Mouse (Mus musculus): ENCODE measurements around the gene Rpl36-ps4.

Gene Rpl36-ps4

DNA sequence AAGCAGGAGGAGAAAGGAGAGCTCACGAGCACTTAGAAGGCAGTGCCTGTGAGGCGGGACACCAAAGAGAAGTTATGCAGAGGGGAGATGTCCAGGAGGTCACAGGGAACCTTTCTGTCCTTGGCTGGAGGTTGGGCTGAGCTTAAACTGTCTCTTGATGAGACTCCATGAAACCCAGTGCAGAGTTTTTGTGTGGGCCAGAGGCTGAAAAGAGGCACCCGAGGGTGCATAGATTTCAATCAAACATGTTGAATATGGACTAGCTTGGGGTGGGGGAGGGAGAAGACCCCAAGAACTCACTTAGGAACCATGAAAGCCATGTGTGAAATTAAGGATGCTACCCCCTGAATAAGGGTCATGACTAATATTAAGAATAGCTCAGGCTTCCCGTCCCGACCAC lies at the start of gene Rpl36-ps4:
TSS of gene Rpl36-ps4 (plus strand) at position 301 of the 400 bp plus-strand sequence.
- no peak for DNase-seq (ENCODE audit: low spot score in 2 of 2)

DNA sequence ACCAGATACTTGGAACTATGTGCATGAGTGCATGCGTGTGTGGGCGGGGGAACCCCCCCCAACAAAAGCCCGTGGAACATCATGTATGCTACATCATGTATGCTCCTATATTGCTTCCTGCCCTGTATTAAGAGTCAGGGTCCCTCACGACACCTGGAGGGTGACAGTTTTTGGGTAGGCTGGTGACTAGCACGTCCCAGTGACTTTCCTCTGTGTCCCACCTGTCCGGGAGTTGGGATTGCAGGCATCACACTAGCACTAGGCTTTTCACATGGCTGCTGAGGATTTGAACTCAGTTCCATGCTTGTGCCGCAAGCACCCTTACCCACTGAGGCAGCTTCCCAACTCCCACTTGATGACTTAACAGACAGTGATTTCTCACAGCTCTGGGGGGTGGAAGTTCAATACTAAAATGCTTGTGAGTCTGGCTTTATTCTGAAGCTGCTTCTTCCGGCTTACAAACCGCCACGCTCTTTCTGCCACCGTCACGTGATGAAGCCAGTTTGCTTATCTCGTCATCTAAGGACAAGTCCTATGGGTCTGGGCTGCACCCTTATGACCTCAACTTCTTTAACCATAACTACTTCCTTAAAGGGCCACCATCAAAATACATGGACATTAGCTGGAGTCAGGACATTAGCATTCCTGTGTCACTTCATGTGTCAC lies 49.2 kb upstream of the Rpl36-ps4 start:
- no peak for DNase-seq (ENCODE audit: low spot score in 2 of 2)

DNA sequence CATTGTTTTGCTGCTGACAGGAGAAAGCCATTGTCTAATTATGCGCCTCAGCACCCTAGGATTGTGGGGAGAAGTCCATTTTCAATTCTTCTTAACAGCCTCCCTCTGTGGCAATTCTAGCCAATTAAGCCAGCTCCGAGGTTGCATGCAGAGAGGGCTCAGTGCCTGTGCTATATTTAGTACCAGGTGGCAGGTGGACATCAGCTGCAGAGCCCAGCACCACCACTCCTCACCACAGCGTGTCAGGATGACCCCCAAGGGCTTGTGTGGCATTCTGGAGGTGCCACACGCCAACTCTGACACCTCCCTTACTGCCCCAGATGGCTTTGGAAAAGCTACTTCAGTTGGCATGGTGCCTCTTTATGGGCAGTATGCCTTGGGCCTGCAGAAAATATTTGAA lies 48.5 kb upstream of the Rpl36-ps4 start:
- no peak for DNase-seq (ENCODE audit: low spot score in 2 of 2)

DNA sequence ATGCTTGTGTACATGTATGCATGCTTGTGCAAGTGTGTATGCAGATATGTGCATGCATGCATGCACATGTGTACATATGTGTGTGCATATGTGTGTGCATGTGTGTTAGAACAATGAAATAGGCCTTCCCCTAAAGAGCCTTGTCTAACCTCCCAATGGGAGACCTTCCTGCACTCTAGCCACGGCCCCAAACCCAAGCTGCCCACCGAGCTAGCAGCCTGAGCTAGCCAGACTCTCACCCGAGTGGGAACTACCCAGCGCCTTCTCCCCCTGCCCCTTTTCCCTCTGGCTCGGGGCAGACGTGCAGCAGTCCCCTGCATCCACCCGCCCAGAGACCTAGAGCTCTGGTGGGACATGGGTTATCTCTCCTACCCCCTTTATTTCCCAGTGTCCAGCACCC lies 47.3 kb upstream of the Rpl36-ps4 start:
- no peak for DNase-seq (ENCODE audit: low spot score in 2 of 2)

DNA sequence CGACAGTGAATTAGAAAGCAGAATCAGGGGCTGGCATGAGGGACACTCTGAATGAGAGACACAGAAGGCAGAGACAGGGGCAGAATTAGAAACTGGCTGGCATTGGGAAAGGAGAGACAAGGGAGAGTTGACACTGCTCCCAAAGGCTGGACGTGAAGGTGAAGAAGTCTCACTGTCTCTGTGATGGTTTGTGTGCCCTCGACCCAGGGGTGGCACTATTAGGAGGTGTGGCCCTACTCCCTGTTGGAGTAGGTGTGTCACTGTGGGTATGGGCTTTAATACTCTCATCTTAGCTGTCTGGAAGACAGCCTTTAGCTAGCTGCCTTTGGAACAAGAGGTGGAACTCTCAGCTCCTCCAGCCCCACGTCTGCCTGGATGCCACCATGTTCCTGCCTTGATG lies 46.8 kb upstream of the Rpl36-ps4 start:
- no peak for DNase-seq (ENCODE audit: low spot score in 2 of 2)

DNA sequence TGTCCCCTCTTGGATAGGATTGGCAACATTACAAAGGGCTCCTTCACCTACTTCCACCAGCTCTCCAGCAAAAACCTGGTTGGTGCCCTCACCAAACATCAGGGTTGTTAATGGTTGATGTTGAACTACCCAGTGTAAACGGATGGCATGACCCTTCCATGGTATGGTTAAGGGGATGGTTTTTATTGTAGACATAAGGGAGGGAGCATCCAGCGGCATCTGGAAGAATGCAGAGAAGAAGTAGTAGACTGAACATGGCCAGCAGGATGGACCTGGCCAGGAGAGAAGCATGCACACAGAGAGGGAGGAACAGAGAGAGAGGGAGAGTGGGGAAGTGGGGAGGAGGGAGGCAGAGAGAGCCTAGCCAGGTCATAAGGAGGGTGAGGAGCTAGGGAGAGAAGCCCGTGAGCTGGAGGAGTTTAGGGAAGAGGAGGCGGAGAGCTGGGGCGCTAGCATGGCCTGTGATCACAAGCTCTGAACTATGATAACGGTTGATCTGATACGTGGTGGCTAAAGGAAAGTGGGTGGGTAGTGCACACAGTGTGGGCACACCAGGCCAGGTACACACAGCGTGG lies 45.3 kb upstream of the Rpl36-ps4 start:
- DNase-seq (ENCODE audit: low spot score in 2 of 2), result no peak

DNA sequence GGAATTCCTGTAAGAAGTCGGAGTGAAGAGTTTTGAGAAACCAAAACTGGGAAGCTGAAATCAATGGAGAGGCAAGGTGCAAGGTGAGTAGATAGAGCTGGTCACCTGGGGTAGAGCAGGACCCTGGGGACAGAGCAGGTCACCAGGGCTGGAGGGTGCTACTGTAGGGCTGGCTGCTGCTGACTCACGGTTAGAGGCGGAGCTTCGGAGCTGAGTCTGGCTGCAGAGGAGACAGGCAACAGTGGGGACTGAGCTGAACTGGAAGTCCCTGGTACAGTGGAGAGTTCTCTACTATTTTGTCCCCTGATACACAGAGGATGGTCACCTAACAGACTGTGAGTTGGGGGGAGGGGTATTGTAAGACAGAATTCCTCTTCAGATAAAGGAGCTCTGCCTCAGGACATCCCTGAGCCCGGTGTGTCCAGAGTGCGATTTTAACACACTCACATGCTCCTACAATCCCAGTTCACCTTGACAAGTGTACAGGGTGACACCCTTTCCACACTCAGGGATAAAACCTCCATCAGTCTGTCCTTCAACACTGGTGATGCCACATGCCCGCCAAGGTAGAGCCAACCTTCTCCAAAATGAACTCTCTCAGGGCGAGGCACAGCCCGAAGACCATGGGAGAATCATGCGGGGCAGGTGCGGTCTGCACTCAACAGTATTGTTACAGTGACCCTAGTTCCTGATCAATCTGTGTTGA lies 44.3 kb upstream of the Rpl36-ps4 start:
- no peak for DNase-seq (ENCODE audit: low spot score in 2 of 2)

DNA sequence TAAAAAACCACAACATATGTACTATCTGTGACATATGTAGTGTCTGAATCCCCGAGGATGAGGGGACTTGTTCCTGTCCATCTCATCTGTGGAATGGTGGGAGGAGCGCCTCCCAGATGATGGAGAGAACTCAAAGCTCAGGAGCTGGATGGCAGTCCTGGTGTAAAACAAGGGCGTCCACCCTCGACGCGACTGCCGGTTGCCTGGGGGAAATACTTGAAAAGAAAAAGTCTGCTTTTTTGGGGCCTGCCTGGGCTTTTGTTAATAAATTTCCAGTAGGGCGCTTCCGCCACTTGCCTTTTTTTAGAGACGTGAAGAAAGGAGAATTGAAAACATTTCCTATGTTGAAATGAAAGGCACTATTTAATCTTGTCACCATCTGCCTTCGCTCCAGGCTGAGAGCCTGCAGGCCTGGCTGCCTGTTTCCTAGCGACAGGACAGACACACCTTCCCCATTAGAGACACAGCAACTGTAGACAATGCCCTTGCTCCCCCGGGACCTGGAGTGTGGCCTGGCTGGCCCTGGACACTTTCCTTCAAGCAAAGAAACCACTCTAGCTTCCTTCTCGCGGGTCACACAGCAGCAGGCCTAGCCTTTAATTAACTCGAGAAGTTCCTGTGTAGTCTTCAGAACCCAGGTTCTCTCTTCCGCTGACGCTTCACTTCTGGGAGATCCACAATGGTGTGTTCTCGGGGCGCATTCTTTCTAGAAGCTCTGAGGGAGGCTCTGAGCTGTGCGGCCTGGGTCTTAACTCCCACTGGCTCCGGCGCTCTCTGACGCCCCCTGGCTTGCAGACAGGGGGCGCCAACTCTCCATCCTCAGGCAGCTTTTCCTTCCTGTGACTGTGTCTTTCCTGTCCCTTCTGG lies 43.3 kb upstream of the Rpl36-ps4 start:
- DNase-seq (ENCODE audit: low spot score in 2 of 2), result peak; percentile 57 to 78

DNA sequence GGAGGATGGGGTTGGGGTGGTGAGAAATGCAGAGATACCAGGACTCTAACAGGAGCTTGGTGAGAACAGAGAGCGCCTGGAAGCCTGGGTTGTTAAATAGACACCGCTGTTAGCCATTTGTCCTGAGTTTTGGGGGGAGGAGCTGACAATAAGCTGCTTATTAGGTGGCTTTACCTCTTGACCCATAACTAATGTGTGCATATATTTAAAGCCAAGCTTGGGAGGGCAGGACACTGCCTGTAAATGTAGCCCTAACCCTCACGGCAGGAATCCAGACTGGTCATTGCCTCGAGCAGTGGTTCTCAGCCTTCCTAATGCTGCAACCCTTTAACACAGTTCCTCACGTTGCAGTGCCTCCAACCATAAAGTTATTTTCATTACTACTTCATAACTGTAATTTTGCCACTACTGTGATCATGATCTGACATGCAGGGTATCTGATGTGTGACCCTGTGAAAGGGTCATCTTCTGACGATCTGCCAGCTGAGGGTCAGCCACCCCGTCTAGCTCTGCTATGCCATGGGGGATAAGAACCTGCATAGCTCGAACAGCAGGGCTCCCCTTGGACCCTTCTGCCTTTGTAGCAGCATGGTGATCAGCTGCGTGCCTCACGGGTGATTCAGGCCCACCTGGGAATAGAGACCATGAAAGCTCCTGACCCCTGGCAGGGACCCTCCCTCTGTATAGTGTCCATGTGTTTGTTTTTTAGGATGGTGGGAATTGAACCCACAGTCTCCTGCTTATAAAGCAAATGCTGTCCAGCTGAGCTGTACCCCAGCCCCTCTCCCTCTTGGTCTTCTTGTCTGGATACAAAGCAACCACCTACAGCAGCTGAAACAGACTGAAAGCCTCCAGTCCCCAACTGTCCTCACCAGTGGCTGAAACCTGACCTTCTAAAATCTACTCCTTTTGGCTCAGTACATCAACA lies 42.0 kb upstream of the Rpl36-ps4 start:
- DNase-seq (ENCODE audit: low spot score in 2 of 2), result no peak

DNA sequence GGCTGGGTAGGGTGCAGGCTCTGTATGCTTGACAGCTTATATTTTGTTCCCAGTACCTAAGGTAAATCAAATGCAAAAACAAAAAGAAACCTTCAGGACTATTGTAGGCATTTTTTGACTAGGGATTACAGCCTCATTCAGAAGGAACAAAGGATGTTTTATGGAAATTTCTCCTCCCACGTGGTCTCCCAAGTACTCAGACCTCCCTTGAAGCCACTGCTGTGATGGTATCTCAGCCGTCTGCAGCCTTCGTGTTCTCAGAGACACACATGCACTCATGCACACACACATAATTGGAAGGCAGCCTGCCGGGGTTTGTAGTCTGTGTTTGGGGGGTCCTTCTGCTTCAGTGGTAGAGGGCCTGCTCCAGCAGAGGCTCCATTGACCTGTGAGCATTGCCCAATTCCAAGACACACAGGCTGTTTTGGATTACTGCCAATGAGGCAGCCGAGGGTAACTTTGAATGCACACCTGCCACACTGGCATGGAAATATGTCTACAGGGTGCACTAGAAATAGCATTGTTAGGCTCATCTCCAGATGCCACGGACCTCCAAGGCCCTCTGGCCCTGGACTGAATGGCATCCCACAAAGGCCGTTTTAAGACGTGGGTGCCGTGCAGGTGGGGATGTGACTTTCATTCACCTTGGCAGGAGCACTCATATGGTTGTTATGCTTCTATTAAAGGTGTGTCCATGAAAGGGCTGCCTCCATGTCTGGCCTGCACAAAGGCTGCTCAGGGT lies 41.1 kb upstream of the Rpl36-ps4 start:
- no peak for DNase-seq (ENCODE audit: low spot score in 2 of 2)

DNA sequence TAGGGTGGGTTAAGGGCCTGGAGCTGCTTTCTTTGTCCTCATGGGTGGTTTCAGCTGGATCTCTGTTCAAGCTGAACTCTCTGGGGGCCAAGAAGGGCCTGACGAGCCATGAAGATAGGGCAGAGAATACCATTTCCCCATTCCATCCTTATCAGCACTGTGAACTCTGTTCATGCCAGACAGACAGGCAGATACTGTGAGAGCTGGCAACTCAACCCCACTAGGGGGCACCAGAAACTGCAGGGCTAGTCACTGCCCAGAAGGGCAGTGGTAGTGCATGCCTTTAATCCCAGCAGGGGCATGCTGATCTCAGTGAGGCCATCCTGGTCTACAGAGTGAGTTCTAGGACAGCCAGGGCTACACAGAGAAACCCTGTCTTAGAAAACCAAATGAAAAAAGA lies 38.2 kb upstream of the Rpl36-ps4 start:
- DNase-seq (ENCODE audit: low spot score in 2 of 2), result no peak

DNA sequence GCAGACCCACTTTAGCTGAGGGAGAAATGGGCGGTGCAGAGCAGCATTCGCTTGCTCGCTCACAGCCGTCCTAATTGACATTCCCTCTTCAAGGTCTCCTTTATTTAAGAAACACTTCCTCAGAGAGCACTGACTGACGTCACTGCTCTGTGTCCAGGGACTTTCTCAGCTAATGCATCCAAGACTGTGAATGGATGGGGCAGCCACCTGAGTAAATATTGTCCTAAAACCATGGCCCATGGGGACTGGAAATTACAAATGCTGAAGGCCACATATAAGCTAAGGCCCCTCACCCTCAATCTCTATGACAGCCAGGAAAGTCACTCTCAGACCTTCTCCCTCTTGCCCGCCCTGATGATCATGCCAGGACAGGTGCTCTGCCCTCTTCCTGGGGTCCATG lies 23.6 kb upstream of the Rpl36-ps4 start:
- no peak for DNase-seq (ENCODE audit: low spot score in 2 of 2)

DNA sequence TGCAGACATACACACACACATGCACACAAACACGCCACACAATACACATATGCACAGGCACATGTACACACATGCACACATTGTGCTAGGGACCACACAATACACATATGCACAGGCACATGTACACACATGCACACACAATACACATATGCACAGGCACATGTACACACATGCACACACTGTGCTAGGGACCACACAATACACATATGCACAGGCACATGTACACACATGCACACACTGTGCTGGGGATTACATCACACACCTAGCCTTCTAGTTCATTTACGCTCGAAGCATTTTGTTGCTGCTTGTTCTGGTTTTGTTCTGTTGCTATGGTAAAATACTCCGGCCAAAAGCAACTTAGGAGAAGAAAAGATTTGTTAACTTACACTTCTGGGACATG lies 20.1 kb upstream of the Rpl36-ps4 start:
- DNase-seq (ENCODE audit: low spot score in 2 of 2), result no peak

DNA sequence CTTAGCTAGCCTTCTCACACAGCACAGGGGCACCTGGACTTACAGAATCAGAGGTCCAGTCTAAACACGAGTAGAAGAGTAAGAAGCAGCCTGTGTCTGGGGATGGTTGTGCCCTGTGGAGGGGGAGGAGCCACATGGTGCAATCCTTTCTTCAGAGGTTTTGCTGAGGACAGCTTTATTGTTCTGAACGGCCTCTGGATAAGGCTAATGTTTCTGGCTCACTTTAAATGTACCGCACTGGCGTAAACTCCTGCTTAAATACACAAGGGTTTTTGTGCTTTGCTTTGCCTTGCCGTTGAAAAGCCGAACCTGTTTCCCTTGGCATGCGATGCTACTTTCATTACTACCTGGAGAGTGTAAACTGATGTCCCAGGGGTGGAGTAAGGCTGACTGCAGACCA lies 19.6 kb upstream of the Rpl36-ps4 start:
- no peak for DNase-seq (ENCODE audit: low spot score in 2 of 2)

DNA sequence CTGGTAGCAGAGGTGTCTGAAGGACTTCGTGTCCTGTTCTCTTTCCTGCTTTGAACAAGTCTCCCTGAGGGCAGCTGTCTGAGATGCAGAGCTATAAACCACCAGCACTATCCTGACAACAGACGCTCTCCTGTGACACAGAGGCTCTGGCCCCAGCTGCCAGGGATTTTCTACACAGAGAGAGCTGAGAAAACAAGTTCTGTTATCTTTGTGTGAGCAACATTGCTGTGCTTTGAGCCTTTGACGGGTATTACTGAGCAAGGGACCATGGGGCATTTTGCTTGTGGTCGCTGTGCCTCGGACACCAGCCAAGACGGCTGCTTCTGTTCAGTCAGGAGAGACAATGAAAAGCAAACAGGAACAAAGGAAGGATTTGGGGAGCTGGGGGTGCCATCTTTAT lies 17.6 kb upstream of the Rpl36-ps4 start:
- no peak for DNase-seq (ENCODE audit: low spot score in 2 of 2)

DNA sequence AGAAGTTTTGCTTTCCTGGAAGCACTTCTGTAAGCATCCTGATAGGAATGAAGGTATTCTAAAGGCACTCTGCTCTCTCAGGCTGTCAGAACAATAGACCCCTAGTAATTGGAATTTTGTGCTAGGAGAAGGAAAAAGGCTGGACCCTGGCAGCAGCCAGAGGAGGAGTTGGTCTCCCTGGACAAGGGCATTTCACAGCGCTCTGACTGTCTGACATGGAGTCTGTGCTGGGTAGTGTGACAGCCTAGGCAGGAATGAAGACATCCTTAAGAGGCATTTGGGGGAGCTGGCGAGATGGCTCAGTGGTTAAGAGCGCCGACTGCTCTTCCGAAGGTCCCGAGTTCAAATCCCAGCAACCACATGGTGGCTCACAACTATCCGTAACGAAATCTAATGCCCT lies 17.1 kb upstream of the Rpl36-ps4 start:
- DNase-seq (ENCODE audit: low spot score in 2 of 2), result no peak

DNA sequence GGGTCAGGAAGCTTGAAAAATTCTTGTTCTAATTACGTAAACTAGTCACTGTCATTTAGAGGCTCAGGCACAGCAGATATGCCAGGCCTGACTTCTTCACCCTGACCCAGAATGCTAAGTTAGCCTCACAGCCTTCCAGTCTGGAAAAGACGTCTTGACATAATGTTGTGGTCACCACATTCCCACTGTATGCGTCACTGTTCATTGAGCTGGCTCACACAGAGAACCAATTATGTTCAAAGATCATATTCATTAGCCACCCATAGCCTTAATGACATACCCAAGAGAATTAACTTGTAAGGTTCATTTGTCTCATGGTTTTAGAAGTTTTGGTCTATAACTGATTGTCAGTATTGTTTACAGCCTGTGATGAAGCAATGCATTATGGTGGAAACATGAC lies 5.4 kb upstream of the Rpl36-ps4 start:
- DNase-seq (ENCODE audit: low spot score in 2 of 2), result no peak

DNA sequence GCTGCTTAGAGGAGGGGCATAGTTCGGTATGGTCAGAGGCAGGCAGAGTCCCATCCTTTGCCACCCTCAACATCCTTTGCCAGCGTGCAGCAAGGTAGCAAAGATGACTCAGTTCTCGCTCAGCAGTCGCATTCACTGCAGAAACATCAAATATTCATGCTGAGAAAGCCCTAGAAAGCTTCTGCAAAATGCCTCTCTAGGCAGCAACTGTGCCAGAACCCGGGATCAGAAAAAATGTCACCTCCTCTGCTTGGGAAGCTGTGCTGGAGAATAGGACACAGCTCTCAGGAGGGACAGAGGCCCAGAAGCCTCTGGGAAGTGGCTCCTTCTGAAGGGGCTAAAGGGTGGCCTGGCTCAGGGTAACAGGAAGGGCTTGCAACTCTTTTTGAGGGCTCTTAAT lies 2.7 kb upstream of the Rpl36-ps4 start:
- DNase-seq (ENCODE audit: low spot score in 2 of 2), result no peak

DNA sequence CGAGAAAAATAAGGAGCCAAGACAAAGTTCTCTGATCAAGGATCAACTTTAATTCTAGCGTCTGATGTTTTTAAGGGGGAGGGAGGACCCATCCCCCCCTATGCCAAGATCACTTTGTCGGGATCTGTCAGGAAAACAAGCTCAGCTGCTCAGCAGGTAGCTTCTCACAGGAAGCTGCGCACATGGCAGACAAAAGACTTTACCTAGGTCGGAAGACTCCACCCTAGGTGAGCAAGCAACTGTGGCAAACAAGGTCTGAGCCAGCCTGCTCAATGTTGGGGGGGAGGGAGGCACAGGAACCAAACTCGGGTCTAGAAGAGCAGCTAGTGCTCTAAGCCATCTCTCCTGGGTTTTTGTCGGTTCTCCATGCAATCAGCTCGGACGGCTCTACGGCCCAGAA lies 13.5 kb downstream of the Rpl36-ps4 start:
- DNase-seq (ENCODE audit: low spot score in 2 of 2), result no peak

DNA sequence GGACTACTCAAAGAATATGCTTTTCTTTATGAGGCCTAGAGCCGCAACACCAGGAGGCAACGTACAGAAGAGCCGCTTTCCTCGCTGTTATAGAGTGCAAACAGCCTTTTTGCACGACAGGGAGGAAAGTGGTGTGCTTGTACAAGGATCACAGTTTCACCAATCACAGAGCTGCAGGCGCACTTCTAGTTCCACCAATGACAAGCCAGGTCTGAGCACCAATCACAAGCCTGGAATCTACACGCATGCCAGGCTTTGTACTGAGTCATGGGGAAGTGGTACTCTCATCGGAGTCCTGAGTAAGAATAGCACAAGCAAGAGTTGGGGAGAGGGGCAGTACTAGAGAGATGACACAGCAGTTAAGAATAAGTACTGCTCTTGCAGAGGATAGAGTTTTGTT lies 14.0 kb downstream of the Rpl36-ps4 start:
- no peak for DNase-seq (ENCODE audit: low spot score in 2 of 2)

DNA sequence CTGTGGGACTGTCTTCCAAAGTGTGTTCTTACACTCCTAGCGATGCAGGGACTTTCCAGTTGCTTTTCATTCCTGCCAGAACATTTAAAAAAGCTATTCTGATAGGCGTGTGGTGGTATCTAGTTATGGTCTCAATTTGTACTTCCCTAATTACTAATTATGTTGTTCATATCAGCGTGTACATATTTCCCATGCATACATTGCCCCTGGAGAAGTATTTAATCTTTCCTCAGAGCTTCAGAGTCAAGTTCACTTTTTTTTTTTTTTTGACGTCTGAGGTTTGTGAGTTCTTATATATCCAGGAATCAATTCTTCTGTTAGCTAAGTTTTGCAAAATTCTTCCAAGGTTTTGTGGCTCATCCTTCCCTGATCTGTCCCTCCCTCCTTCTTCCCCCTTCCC lies 15.4 kb downstream of the Rpl36-ps4 start:
- DNase-seq (ENCODE audit: low spot score in 2 of 2), result no peak

All from heart, adult 9 months (tissue).